Mouse (Mus musculus) myocyte (in vitro differentiated cells): ENCODE results near the gene Fut2.

Experiments
- CEBPB ChIP-seq: IDR thresholded peaks from 2 replicates; pipeline ENCODE4 v1.6.1; 2011; ENCODE audit warnings: mild to moderate bottlenecking, moderate library complexity; ENCODE audit not compliant: poor library complexity, insufficient read depth, severe bottlenecking
- E2F4 ChIP-seq: IDR thresholded peaks from one replicate; pipeline ENCODE4 v1.6.1; 2011; ENCODE audit warnings: mild to moderate bottlenecking, control low read depth, moderate library complexity; ENCODE audit not compliant: insufficient read depth
- MAX ChIP-seq: IDR thresholded peaks from one replicate; pipeline ENCODE4 v1.6.1; 2011; ENCODE audit warnings: low read depth, mild to moderate bottlenecking, control low read depth
- POLR2A ChIP-seq: IDR thresholded peaks from one replicate; pipeline ENCODE4 v1.6.1; 2011; ENCODE audit warnings: low read depth, mild to moderate bottlenecking, control low read depth, moderate library complexity; ENCODE audit not compliant: insufficient read length
- POLR2AphosphoS2 ChIP-seq: IDR thresholded peaks from one replicate; pipeline ENCODE4 v1.6.1; 2011; ENCODE audit warnings: low read depth, control low read depth; ENCODE audit not compliant: insufficient read length
- USF1 ChIP-seq: IDR thresholded peaks from one replicate; pipeline ENCODE4 v1.6.1; 2011; ENCODE audit warnings: low read depth, mild to moderate bottlenecking, control low read depth, moderate library complexity

DNA sequence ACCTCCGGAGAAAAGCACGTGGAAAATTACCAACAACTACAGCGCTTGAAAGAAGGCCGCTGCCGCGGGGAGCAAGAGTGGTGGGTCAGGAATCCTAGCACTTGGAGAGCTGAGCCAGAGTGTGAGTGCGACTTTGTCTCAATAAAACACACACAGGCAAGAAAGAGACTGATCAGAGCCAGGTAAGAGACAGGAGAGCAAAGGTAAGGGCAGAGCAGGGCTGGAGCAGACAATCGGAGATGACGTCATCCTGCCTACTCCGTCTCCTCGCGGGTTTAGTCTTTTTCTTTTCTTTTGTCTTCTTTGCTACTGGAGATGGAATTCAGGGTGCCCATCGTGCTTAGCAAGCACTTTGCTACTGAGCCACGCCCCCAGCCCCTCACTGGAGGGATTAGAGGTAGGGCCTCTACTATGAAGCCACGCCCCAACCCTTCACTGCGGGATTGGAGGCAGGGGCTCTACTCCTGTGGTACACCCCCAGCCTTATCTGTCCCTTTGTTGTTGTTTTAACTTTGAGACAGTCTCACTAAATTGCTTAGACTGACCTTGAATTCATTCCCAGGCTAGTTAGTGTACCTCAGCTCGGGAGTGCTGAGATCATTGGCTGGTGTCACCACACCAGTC lies 11.7 kb downstream of the Fut2 start:
- no peak for TF ChIP-seq POLR2AphosphoS2
- no peak for TF ChIP-seq POLR2A
- no peak for TF ChIP-seq CEBPB
- no peak for TF ChIP-seq E2F4
- no peak for TF ChIP-seq USF1
- TF ChIP-seq MAX = no peak
